Mouse (Mus musculus) ZHBTc4 (cell line): ENCODE measurements around the gene Anapc15.
"Not testable (repeated sequence)": the region's sequence is repeated elsewhere in the genome, so short reads cannot be mapped to it uniquely, and the experiment has no call there.

Experiments
- DNase-seq: peaks from one replicate; pipeline ENCODE4 v3.0.0-alpha.2; 2011; ENCODE audit warnings: low read depth, low spot score

Gene Anapc15

DNA sequence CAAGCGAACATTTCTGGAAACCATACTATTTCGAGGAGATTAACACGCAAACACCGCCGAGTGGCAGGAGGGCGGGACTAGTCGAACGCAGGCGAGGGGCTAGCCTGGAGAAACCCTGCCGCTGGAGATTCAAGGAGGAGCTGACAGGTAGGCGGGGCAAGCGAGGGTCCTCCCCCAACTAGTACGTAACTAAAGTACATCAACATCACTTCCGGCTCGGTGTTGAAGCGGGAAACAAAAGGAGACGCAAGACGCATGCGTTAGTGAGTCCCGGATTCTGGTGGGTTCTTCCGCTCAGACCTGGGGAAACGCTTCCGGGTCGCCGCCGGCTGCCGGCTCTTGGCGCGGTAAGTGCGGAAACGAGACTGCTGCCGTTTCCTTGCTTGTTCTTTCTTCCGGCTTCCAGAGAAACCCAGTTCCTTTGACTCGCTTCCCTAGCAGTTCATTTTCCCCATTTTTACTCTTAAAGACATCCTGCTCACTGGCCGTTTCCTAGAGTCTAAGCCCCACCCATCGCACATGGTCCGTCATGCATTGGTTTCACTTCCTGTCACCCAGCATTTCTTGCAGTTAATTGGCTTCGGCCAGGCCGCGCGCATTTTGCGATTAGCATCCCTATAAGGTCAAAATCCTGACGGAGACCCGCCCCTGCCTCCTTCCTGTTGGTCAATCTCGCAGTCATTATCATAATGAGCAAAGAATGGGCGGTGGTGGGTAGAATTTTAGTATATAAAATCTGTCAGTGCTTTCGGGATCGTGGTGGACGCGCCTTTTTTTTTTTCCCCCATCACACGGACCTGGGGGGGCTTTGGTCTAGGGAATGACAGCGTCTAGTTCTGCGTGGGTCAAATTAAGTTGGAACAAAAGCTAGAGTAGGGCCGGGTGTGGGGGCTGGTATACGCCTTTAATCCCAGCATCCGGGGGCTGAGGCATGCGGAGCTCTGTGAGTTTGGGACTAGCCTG is 32.9 kb downstream of the Anapc15 start:
- peak; percentile 99 for DNase-seq

DNA sequence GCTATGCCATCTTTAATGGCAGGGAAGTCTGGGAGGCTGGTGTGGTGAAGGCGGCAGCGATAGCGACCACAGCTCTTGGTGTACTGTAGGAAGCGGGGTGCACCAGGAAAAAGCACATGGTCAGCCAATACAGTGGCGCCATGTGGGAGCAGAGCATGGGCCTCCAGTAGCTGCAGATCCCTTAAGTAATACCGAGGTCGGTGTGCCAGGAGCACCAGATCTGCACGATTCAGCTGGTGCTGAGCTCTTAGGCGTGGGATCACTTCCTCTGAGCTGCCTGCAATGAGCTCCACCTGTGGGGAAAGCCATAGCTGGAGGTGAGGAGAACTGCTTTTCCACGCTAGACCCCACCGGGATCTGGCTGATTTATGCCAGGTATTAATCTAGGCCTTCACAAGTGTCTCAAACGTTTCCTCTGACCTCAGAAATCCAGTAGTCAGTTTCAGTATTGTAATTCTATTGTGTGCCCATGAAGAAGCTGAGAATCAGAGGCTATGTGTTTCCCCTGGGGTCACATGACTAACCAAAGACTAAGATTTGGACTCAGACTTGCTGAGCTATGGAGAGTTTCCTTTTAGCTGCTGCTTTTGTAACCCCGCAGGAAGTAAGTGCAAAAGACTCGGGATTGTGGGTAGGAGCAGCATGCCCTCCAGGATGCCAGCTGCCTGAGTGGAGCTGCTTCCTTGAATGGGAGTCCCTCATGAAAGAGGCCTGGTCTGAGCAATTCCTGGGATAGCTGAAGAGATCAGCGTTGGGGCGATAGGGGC is 37.0 kb downstream of the Anapc15 start:
- DNase-seq = no peak

DNA sequence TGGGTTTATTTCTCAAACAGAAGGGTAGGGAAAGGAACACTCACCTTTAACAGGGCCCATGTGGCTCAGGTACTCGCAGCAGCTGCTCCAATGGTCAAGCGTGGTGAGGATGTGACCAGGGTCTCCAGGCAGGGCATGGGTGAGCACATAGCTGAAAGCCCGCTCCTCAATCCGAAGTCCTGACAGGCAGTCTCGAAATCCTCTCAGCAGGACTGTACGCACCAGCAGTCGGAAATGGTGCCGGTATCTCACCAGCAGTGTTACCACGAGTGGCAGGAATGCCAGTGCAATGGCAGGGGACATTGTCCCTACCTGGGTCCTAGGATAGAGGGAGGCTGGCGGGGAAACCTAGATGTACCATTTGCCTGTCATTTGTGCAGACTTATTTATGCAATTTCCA is 38.5 kb downstream of the Anapc15 start:
- no peak for DNase-seq

DNA sequence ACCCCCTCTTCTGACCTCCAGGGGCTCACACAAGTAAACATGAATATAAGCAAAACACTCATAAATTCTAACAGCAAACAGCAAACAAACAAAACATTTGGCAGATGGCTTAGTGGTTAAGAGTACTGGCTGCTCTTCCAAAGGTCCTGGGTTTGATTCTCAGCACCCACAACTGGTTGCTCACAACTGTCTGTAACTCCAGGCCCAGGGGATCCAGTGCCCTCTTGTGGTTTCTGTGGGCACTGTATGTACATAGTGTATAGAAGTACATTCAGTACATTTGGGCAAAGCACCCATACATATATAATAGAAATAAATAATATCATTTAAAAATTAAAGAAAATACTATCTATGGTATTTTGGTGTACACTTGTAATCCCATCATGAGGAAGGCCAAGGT is 39.3 kb downstream of the Anapc15 start:
- DNase-seq = peak; percentile 35

DNA sequence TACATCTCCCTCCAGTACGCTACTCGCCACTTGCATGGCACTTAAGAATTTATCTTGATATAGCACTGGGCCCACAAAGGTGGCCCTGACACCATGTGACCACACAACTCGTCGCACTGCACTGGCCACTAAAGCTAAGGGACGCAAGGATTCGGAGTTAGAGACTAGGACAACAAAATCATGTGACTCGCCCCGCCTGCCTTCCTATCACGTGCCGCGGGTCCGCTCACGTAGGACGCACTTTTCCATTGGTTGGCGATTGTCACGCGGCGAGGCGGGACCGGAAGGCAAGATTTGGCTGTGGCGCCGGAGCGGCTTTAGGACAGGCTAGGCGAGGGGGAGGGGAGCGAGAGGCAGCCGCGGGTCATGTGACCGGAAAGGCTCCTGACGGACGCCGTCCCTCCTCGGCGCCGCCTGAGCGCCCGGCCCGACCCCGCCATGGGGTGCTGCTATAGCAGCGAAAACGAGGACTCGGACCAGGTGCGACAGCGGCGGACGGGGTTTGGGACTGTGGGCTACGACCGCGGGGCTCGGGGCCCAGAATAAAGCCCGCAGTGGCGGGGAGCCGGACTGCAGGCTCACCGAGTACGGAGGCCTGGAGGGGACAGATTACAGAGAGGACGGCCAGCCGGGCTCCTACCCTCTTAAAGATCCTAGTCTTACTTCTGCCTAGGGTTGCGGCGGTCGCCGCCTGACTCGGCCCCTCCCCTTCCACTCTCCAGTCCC is 42.2 kb downstream of the Anapc15 start, which contains the start of gene Lamtor1:
Gene Lamtor1, plus strand, starts transcription at position 344 of the 726 bp plus-strand sequence.
- DNase-seq = peak; percentile 100

DNA sequence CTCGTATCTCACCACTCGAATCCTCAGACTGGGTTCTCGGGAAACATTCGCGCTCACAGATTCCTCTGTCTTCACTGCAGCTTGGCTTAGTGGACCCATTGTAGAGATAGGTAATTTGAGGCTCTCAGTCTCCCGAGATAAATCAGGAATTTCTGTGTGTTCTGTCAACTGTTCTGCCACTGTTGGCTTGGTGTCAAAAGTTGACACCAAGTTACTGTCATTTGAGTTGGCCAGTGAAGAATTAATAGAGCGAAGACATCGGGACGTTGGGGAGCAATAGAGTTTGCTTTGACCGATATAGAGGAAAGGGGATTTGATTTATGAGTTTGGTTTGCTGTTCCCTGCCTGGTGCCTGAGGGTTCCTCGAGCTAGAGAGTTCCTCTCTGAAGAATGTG is 42.8 kb downstream of the Anapc15 start, which contains the start of gene Tomt:
Gene Tomt, minus strand, starts transcription at position 73 of the 395 bp plus-strand sequence.
- DNase-seq = no peak

DNA sequence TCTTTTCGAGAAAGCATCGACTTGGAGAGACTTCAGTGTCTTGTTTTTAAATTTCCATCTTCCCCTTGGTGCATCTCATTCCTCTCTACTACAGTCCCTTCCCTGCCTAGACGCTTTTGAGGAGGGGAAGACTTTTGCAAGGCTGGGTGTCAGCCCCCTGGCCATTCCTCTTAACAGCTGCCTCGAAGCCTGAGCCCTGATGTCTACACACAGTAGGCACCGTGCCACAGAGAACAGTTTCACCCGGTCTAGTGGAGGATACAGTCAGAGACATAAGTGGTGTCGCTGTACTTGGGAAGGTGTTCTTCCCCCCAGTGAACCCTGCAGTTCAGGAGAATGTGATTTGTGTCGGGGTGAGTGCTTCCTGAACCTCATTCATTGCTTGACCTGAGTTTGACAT is 43.2 kb downstream of the Anapc15 start:
- DNase-seq = no peak

DNA sequence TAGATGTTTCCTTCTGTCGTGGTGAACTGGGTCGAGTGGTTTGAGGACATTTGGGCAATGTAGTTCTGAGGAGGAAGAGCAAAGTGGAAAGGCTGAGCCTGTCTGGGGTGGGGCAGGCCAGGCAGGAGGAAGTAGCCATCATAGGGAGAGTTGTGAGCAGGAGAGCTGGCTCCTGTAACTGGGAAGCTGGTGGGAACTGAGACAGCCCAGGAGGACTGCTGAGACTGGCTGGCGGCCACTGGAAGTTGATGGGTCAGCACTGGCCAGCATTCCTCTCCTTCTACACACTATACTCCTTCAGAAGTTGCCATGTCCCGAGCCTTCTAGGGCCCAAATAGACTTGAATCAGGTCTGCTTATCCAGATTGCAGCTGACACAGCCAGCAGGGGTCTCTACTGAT is 44.9 kb downstream of the Anapc15 start:
- no peak for DNase-seq

DNA sequence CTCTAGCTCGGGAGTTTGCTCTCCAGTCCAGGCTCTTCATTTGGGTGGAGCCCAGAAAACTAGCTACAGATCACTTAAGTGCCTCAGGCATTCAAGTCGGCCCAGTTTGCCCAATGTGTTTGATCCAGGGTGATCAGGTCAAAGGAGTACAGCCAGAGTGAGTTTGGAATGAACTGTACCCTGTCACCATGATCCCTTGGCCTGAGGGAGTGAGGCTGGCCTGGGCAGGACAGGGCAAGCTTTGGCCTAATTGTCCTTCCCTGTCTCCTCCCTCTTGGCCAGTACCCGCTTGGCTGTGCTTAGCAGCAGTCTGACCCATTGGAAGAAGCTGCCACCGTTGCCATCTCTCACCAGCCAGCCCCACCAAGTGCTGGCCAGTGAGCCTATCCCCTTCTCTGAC is 46.6 kb downstream of the Anapc15 start:
- no peak for DNase-seq

DNA sequence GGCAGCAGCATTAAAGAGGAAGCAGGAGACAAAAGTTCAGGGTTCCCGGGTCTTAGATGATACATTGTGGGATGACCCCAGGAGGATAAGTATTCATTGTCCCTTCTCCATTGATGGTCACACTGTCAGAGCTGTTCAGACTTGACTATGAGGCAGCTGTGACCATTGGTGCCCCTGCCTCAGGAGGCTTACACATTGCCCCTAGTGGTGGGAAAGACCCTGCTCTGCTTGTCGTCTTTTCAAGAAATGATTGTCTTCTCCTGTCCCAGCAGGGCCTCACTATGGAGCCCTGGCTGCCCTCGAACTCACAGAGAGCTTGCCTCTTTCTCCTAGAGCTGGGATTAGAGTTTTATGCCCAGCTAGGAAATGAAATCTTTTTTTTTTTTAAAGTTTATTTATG is 48.5 kb downstream of the Anapc15 start:
- peak; percentile 74 for DNase-seq

DNA sequence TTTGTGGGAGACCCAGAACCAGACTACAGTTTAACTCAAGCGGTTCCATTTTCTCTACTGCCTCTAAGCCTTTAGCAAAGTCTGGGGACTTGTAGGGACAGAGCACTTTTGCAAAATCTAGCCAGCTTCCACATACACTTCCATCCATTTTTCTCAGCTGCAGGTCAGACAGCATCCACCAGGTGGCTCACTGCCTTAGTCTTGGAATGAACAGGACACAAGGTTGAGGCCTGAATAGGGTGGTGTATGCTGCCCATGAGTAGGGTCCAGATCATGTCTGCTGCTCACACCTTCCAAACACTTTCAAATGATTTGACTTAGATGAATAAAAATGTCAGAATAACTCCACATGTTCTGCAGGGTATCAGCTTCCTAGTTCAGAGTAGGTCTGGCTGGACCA is 54.6 kb downstream of the Anapc15 start:
- DNase-seq = peak; percentile 78

DNA sequence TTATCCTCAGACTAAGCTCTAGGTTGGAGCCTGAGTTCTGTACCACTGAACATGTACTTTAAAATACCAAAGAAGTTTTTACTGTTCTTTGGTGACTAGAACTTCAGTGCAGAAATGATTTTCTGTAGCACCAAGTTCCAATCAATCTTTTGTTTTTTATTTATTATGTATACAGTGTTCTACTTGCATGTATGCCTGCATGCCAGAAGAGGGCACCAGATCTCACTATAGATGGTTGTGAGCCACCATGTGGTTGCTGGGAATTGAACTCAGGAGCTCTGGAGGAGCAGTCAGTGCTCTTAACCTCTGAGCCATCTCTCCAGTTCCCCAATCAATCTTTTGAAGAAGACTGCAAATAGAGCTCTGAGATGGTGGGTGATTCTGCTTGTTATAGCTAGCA is 62.4 kb downstream of the Anapc15 start:
- peak; percentile 36 for DNase-seq

DNA sequence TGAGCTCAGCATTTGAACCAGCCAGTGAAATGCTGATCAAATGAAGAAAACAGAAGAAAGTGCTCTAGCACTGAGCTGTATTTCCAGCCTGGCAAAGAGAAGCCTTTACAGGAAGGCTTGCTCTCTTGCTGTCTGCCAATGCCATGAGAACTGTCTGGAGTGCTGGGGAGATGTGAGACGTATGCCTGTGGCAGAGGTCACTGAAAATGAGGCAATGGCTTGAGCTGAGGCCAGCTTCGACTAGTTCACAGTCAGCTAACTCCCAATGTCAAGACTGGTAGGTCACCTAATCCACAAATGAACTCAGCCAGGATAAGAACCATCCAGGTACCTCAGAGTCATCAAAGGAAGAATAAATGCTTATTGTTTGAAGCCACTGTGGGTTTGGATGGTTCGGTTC is 64.6 kb downstream of the Anapc15 start:
- DNase-seq = no peak

DNA sequence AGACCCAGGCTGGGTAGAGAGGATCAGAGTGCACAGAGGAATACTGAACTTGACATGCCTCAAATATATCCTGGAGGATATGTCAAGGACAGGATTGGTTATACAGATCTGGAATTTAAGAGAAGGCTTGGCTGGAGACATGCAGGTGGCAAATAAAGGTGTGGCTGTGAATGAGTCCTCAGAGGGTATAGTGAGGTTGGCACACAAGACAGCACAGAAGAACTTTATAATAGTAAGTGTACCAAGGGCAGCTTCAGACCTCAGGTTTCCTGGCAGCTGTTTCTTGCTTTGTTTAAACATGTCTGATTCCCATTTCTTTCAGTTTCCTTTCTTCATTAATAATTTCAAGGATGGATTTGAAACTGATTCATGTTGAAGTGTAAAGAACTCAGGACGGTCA is 69.0 kb downstream of the Anapc15 start:
- DNase-seq = no peak

DNA sequence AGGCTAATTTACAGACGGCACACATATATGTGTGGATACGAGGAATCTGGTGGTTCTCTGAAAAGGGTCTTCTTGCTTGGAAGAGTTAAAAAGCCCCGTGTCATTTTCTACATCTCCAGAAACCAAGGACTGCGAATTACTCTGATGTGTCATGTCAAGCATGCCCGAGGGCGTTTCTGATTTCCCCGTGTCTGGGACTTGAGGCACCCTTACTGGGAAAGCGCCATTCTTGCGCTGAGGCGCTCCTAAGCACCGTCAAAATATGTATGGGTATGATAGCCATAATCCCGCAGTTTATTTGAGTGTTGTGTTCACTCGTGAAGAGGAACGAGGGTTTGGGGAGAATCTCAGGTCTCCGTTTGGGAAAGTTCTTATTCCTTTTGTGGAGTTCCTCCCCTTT is 69.8 kb downstream of the Anapc15 start:
- peak; percentile 51 for DNase-seq

DNA sequence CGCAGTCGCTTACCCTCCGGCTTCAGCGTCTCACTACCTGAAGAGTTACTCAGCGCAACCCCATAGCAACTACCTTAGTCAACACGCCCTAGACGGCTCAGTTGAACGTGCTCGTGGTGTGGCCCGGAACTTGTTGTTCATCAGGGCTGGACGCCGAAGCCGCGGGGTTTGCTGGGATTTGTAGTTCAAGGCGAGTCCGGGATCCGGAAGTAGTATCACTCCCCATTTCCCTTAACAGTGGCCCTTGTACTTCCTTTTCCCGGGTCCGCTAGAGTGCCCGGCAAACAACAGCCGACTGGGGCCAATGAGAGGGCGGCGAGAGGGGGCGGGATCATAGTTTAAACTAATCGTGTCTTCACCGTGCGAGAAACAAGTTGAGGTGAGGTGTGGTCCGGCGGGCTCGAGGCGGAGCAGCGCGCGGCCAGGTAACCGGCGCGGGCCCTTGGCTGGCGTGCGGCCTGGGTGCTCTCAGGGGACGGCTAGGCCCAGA is 70.3 kb downstream of the Anapc15 start, which contains the start of the genes Lrrc51 and Numa1:
Gene Lrrc51, minus strand, starts transcription at position 145 of the 490 bp plus-strand sequence.
Gene Numa1, plus strand, starts transcription at position 361 of the 490 bp plus-strand sequence.
- peak; percentile 99 for DNase-seq

DNA sequence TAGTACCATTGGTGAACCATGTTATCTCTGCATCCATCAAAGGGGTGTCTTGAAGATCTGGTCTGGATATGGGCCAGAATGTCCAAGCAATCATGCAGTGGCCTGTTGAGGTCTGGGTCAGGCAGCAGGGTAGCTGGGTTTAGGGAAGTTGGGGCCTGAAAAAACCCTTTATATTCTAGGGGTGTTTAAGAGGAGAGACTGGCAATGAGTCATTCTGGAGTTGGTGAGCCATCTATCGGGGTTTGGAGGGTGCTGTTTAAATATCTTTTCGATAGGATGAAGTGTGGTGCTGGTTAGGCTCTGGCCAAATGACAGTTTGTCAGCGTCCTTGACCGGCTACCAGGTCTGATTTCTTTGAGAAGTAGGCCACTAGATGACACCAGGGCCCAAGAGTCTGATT is 72.4 kb downstream of the Anapc15 start:
- DNase-seq = no peak

DNA sequence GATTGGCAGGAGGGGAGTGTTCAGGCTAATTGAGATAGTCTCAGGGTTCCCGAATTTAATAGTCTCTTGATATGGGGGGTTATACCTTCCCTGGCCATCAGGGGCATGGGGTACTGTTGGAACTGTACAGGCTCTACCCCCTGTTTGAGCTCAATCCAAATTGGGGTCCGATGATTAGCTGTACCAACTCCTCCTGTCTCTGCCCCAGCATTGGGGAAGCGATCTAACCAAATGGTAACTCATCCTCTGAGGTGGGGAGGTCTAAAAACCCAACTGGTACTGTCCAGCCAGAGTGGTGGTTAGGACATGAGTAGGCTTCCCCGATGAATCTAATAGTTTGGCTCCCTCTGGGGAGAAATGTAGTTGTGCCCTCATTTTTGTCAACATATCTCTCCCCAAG is 73.5 kb downstream of the Anapc15 start:
- no peak for DNase-seq

DNA sequence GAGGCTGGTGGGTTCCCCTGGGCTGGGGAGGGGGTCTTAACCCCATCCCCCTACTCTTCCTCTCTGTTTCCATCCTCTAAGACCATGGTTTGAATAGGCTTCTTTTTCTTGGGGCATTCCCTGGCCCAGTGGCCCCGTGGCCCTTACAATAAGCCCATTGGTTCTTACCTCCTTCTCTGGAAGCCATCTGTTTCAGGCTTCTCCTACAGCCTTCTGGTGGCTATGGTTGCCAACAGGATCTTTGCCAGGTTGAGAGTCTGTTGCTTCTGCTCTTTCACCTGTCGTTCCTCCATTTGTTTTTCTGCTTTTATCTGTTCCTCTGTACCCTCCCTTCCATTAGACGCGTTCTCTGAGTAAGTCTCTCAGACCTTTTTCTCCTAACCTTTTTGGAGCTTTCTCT is 74.1 kb downstream of the Anapc15 start:
- DNase-seq = no peak

DNA sequence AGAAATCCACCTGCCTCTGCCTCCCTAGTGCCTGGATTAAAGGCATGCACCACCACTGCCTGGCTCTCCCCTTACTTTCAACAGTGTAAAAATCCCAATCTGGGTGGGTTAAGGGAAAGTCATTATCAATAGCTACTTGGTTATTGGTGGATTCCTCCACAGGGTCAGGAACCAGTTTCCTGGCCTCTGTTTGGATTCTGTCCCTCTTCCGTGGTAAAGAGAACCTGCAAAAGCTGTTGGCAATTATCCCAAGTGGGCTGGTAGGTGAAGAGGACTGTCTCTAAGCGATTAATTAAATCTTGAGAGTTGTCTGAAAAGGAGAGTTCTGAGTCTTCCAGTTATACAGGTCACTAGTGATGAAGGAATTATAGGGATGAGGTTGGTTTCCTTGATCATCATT is 74.8 kb downstream of the Anapc15 start:
- DNase-seq = no peak

DNA sequence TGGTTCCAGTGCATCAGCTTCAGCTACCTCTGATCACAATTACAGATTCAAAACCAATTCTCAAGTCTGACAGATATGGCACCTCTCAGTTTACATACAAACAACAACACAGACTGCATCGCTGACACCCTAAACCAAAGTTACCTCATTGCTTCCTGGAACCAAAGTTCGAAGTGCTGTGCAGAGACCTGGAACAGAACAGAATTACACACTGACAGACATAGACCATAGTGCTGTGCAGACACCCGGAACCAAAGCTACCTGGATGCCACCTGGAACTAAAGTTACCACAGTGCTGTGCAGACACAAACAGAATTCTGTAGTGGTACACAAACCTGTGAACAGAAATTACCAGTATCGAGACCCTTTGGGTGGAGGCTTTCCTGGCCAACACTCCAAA is 76.2 kb downstream of the Anapc15 start:
- no peak for DNase-seq

DNA sequence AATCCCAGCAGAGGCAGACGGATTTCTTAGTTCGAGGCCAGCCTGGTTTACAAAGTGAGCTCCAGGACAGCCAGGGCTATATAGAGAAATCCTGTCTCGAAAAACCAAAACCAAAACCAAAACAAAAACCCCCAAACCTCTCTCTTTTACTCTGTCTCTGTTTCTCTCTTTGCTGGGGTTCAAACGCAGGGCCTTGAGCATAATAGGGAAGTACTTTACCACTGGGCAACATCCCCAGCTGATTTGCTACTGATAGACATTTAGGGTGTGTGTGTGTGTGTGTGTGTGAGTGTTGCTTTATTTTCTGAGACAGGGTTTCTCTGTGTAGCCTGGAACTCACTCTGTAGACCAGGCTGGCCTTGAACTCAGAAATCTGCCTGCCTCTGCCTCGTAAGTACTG is 85.5 kb downstream of the Anapc15 start:
- DNase-seq = not testable (repeated sequence)
